Mouse (Mus musculus) testis, postnatal 14 days (tissue): ENCODE measurements at regions not wholly inside any gene's neighbourhood (a gene's known extent, or its start where the extent isn't known, plus 50 kb on each side); places are given as distances from the start of the nearest gene placed in this dataset.
A peak's percentile ranks its signal among the peaks of the same experiment; 100 is the strongest.

Experiments
- DNase-seq: peaks from one replicate; pipeline ENCODE4 v3.0.0; 2021; ENCODE audit warnings: low spot score

DNA sequence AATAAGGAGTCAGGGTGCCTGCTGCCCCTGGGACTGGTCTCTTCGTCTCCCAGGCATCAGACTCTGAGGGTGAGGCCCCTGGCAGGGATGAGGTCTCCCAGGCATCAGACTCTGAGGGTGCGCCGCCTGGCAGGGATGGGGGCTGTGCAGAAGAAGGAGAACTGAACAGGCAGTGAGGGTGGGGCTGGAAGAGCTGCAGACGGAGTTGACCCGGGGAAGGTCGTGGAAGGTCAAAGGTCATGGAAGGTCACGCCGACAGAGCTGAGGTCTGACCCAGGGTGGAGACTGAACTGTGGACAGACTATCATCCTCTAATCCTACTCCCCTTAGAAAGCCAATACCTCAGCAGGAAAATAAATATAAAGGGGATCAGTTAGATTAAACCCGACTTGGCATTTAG lies 50.6 kb upstream of the Grik3 start:
- DNase-seq = no peak

DNA sequence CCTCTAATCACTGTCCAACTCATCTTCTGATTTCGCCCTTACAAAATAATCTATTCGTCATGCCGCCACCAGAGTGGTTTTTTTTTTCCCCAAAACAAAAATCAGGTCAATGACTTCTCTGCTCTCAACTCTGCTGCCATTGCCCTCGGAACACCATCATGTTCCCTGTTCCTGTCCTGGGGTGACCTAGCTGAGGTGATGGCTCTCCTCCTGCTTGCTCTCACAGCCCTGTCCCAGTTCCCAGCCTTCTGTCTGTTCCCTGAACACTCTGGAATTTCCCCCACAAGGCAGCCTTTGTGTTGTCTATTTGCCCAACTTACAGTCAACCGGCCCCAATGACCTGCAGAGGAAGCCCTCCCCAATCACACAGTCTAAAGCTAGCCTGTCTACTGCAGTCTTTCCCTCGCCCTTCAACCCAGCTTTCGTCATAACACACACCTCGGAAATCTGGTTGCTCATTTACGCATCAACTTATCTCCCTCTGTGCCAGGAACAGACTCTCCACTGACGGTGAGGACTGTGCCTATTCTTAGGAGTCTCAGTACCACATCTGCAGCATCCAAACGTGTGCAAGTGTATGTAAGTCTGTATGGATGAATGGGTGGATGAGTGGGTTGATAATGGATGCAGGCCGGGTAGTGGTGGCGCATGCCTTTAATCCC lies 53.2 kb upstream of the Grik3 start:
- no peak for DNase-seq

DNA sequence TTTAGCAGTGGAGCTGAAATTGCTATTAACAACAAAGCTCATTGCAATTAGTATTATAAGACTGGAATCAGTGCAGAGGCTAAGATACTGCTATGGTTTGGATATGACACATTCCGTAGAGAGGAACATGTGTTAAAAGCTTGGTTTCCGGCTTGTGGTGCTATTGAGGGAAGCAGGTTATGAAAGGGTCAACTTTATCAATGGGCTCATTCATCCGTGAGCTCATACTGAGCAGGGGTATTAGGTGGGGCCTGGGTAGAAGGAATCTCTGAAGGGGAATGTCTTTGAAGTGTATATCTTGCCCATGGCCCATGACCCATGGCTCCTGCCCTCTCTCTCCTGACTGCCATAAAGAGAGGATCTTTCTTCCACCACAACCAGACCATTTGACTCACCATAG lies 57.0 kb upstream of the Grik3 start:
- no peak for DNase-seq

DNA sequence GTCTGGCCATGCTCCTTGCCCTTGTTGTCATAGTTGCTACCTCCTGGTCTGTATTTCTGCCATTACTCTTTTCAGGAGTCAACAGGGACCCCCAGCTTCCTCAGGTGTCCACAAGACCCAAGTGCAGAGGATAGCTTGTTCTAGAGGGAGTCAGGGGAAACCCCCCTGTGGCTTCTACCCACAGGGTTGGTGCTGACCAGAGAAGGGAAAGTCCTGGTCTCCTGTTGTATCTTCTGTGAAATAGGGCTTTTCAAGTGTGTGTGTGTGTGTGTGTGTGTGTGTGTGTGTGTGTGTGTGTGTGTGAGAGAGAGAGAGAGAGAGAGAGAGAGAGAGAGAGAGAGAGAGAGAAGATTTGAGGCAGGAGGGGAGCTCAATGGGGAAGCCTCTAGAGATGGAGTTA lies 58.9 kb upstream of the Grik3 start:
- no peak for DNase-seq

DNA sequence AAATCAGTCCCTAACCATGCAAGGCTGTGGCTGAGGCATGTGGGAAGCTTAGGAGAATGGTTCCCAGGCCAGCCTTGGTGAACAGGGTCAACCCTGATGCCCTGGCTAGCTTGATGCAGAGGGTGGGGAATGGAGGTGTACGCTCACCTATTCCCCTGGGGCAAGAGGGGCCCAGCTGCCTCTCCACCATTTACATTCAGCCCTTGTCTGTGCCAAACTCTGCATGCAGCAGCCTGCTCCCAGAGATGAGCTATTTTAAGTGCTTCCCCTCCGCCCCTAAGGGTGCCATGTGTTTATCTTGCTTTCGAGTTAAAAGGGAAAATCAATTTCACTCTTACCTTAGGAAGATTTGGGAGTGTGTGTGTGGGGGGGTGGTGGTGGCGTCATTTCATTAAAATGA lies 59.7 kb upstream of the Grik3 start:
- no peak for DNase-seq

DNA sequence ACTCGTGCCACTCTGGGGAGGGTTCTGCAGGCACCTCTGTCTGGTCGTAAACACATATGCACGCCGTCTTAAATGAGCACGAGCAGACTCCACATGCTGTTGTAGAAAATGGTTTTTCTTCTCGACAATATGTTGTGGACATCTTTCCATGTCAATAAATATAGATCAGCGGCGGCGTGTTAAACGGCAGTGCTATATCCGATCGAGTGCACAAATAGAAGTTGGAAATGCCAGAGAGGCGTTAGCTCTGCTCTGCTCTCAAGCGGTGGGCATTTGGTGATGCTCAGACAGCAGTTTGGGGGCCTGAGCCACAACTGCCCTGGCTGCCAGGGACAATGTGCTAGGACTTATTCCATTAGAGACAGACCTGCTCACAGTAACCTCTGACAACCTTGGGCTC lies 61.8 kb upstream of the Grik3 start:
- DNase-seq = no peak

DNA sequence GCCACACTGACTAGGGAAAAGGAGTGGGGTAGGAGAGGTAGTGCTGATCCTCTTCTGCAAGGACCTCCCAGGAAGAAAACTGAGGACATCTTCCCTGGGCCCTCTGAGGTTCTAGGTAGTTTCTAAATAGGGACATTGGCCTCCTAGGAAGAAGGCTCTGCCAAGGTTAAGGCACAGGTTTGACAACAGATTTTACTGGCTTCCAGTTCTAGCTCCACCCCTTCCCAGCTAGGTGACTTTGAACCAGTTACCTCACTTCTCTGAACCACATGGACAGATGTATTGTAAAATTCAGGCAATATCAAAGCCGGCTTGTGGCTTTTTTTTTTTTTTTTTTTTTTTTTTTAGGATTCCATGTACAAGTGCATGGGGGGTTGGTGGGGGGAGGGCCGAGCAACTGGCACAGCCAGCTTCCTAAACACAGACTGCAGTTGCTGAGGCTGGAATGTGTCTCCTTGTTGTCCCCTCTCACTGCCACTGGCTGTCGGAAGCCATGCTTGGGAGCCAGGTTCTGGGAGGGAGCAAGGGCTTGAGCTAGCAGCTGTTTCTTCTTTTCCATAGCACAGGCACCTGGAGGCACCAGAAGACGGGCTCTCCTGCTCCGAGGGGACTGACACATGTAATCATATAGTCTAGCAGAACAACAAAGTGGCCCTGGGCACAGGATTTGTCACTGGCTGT lies 69.8 kb upstream of the Grik3 start:
- DNase-seq = no peak

DNA sequence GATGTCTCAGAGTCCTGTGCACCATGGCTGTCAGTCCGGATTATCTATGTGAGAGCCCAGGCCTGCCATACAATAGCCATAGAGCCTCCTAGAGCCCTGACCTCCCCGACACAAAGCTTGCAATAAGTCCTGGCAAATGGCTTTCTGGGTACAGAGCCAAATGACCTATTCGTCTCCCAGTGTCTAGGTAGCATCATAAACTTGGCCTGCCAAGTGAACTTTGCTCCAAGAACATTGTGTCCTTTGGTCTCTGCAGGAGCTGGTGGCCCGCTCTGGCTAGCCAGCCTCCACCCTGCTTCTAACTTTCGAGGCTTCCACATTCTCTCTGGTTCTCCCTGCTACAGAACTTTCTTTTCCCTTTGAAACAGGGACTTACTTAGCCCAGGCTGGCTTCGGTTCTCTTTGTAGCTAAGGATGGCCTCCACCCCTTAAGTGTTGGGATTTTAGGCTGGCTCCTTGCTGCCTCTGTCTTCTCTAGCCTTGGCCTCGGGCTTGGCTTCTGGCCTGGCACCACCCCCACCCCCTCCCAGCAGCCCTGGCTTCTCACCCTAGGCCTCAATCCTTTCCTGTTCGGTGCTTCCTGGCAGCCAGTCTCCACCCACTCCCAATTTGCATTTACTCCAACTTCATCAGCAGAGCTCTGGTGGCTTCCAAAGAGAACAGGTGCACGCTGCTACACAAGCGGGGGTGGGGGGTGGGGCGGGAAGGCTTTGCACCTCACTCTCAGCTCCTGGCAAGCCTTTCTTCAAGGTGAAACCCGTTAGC lies 70.8 kb upstream of the Grik3 start:
- DNase-seq = peak; percentile 18

DNA sequence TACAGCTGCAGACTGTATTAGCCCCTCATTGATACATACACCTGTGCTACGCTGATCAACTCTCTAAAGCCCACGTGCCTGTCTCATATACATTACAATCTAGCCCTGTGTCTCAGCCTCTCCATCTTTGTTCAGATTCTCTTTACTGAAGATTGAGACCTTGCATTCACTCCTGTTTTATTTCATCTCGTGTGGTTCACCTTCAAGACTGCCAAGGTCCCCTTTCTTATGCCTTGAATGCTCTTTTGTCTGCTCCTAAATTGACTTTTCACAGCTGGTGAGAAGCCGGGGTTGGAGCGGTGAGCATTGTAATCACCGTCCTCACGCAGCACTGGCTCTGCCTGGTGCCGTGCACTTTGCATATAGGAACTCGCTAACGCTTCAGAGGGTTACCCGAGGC lies 75.2 kb upstream of the Grik3 start:
- DNase-seq = no peak

DNA sequence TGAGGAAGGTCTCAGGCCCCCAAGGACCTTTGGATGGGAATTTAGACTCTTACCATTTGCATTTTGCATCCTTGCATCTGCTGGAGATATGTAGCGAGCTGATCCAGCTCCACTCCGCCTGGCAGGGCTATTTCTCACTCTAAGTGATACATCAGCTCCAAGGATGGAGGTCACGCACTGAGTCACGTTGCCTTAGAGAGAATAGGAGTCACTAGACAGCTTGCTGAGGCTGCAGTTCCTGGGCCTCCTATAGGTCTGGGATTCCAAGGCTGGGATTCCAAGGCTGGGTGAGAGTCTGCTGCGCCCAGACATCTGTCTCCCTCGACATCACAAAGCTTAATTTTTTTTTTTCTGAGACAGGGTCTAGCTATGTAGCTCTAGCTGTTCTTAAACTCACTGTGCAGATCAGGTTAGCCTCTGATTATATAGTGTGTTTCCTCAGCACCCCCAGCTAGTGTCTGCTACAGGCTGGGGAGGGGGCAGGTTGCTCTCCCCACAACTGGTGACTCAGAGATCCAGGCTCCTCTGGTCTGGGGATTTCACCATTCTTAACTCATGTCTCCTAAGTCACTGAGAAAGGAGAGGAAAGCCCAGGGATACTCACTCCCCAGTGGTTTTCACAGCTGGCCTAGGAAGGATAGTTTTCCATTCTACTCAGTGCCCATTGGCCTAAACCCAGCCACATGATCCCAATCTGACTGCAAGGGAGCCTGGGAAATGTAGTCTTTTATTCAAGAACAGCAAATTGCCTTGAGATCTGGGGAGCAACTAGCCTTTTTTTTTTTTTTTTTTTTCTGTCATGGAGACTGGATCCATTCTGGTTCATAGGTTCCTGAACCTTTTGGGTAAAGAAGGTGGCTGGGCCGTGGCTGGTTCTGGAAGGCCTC lies 76.4 kb upstream of the Grik3 start:
- DNase-seq = no peak

DNA sequence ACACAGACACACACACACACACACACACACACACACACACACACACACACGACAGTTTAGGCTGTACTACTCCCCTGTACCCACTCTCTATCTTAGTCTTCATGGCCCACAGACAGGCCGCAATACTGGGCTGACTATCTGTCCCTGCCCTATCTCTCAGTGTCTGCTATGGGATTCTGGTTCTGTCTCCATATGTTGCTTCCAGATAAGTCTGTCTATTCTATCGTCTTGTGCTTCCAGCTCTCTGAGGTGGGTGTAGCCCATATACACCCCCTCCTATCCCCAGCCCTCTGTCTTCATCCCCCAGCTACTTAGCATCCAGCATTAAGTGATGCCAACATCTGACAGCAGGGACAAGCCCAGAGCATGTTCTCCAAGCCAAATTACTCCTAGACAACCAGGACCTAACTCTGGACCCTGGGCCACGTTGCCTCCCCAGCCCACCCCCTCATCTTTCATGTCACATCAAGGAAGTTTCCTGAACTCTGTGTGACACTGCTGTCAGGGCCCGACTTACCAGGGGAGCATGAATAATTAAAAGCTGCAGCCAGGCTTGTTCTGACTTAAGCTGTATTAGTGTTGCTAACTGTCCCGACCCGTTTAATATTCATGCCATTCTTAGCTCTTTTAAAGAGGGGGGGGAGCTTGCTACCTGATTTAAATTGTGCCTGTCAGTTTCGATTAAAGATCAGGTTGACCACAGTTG lies 79.6 kb upstream of the Grik3 start:
- DNase-seq = no peak

DNA sequence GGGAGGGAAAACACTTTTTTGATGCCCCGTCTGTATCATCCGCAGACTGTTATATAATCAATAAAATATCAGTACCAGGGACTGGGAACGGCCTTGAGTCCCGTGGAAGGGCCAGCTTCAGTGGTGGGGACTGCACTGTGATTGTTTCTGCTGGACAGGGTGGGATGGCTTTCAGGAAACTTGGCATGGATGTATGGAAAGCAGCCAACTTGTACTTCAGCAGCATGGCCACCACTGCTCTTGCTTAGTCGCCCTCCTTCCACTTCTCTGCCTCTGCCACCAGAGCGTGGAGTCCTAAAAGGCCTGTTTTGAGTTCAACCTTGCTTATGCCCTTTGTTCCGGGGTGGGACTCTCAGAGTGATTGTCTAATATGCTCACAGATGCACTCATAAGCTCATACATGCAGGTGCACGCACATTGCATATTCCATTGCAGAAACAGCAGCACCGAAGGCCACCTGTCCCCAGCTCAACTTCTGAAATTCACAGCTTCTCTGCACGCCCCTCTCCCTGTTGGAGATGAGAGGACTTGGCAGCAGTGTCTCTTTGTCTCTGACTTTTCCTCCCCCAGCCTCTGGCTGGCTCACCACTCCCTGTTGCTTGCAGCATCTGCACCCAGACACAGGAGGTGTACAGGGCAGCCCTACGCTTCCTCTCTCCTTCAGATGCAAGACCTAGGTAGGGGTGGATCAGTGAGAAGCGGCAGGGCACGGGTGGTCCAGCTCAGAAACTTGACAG lies 91.0 kb upstream of the Grik3 start:
- no peak for DNase-seq

DNA sequence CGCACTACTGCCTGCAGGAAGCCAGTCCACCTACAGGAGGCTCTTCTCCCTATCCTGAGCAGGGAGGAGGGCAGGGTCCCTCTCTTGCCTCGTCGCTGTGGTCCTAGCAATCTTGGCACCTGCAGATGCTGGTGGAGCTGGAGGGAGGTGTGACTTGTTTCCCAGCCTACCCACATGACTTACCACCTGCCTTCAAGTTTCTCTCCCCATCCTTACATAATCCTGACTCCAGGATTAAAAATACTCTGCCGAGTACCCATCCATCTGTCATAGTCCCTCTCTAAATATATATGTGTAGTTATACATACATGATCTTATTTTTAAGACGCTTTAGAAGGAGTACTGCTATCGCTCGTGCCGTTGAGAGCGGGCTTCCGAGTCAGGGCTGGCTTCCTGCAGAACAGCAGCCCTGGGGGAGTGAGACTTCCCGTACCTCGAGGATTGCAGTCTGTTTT lies 93.5 kb upstream of the Grik3 start:
- no peak for DNase-seq

DNA sequence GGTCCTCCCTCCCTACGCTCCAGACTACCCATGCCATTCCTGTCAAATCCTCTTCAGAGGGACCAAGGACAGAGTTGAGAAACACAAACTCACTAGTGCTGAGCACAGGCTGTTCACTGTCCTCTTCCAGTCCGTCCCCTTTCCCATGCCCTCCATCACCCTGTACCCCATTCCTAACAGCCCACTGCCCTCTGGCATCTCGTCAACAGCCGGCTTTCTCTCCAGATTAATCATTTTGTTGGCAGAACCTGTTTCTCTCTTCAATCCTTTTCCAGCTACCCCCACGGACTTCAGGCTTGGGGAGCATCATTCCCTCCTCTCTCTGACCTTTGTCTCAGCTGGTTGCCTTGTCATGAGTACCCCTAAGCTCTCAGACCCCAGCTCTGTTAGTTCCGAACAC lies 99.2 kb upstream of the Grik3 start:
- no peak for DNase-seq

DNA sequence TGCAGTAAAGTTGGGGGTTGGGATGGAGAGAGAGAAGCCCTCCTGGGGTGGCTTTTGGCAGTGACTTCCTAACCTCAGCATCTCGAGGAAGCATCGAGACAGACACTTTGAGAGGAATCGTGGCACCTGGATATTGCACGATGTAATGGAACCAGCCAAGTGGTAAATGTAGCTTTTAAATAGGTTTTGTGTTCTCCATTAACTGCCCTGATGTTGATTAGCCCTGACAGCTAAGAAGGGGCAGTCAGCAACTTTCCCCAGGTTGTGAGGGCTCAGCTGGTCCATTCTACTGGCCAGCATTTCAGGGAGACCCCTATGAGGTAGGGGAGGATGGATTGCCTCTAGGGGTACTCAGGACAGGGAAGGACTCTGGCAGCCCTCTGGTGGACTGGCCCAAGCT lies 104.7 kb upstream of the Grik3 start:
- DNase-seq = no peak

DNA sequence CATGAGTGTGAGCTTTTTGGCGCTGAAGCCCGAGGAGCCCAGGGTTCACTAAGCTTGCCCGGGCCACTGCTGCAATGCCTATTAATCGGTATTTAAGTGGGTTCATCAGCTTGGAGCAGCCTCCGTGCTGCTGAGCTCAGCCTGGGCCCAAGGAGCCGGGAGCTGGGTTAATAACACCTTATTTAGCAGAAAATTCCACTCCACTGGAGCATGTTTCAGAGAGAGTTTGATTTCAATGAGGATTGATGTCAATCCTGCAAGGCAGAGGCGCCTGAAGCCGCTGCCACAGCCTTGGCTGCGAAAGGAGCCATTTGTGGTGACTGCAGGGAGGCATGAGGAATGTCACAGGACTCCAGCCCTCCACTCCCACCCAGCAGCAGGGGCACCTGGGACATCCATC lies 126.5 kb upstream of the Grik3 start:
- no peak for DNase-seq

DNA sequence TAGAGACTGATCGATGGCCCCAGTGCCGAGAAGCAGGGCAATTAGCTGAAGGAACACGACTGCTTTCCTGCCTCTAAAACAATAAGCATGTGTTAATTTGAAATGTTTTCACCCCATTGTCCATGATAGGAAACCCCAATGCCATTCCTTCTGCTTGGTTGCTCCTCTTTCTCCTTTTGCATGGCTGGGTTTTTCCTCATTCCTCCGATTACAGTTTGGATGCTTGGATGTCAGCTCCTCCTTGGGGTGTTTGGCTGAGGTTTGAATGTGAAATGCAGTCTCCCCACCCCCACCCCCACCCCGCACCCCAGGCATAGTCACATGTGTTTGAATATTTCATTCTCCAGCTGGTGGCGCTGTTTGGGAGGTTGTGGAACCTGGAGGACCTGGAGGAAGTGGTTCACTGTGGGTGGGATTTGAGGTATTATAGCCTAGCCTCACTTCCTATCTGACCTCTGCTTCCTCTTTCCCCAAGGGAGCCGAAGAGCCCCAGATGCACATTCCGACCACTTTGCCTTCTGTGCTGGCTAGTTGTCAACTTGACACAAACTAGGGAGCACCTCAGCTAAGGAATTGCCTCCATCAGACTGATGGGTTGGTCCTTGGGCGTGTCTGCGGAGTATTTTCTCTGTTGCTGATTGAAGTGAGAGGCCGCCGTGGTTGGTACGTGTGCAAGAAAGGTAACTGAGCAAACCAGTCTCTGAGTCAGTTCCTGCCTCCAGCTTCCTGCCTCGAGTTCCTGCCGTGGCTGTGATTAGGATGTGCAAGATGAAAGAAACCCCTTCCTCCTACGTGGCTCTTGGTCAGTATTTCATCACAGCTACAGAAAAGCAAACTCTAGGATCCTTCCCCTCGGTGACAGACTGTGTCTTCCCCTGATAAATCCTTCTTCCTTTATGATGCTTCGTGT lies 128.6 kb upstream of the Grik3 start:
- DNase-seq = no peak

DNA sequence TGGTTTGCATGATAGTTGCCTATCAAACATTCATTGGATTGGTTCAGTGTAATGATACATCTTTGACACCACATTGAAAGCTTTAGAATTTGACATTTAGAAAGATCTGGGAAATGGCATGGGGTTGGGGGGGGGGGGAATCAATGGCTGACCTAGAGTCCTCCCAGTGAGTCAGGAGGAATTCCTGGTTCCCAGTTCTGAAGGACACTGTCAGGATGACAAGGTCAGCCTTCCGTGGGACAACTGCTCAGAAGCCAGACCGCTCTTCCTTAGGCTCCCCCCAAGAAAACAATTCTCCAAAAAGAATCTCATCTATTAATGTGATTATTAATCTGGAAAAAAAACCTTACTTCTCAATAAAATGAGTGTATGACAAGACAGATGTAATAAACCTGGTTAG lies 132.1 kb upstream of the Grik3 start:
- no peak for DNase-seq

DNA sequence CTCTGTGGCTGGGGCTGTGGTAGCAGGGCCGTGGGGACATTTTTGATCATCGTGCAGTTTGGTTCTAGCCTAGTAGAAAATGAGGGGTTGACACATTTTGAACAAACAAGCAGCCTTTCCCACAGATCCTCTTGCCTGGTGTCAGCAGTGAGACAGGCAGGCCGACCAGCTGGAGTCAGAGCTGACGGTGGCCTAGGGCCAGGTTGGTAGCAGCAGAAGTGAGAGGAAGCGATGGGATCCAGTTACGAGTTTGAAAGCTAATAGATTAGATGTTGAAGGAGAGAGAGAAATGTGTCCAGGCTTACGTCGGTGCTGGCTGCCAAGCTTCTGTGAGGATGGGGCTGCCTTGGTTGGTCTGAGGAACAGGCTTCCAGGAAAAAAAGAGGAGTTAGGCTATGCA lies 134.1 kb upstream of the Grik3 start:
- DNase-seq = no peak

DNA sequence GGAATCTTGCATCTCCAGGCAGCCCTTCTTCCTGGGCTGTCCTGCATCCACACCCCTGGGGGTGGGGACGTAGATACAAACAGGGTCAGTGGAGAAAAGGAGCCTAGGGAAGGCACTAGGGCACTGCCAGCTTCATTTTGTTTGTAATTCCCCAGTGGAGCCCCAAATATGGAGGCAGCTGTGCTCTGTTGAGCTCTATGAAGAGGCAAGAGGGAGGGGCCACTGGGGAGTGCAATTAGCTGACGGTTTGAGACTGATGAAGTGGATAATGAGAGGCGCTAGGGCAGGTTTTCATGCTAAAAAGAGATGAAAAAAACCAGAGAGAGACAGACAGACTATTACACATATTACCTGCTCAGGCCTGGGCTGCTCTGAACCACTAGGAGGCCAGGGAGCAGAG lies 135.8 kb upstream of the Grik3 start:
- no peak for DNase-seq
